Mouse (Mus musculus) lung, adult 2 months (tissue): ENCODE measurements around the gene Ppa2. TPM values are rescaled to one million over a fixed set of nuclear protein-coding genes. Genes with fewer than 3 reads are reported as not detected.

Source experiments
- DNase-seq: peaks from one replicate; pipeline ENCODE4 v3.0.0; 2022
- H3K4me1 ChIP-seq: fragments of 200-500 bp; 2 replicates; pipeline ENCODE4 v1.6.1; 2011; ENCODE audit warnings: low read length; ENCODE audit not compliant: control insufficient read depth, insufficient read depth
- H3K4me3 ChIP-seq: fragments of 200-500 bp; replicated peaks from 2 replicates; pipeline ENCODE3; 2011; ENCODE audit warnings: low read depth, mild to moderate bottlenecking, control low read depth, low read length; ENCODE audit errors: extremely low read depth
- CTCF ChIP-seq: fragments of 200-500 bp; IDR thresholded peaks from 2 replicates; pipeline ENCODE4 v1.5.1; 2011; ENCODE audit warnings: mild to moderate bottlenecking, low read length, control low read depth; ENCODE audit not compliant: insufficient read depth
- POLR2A ChIP-seq: fragments of 200-500 bp; IDR thresholded peaks from 2 replicates; pipeline ENCODE4 v1.6.1; 2011; ENCODE audit warnings: low read depth, mild to moderate bottlenecking, control low read depth, low read length, borderline replicate concordance; ENCODE audit errors: extremely low read depth
- WGBS: fragments of 180-500 bp; shearing (Covaris S2); methylation state at CpG from one replicate; pipeline ENCODE4 v1.1.7; 2018; 5-methylcytosine and 5-hydroxymethylcytosine counted together
- polyA plus RNA-seq: library from polyadenylated mRNA; depleted of rRNA; stranded (reverse); fragments of >200 nt; gene quantifications from 2 replicates; pipeline ENCODE4 v1.2.3, GENCODE M21; 2012

Gene Ppa2
- polyA plus RNA-seq, 1 experiment, result 34.6 TPM

DNA sequence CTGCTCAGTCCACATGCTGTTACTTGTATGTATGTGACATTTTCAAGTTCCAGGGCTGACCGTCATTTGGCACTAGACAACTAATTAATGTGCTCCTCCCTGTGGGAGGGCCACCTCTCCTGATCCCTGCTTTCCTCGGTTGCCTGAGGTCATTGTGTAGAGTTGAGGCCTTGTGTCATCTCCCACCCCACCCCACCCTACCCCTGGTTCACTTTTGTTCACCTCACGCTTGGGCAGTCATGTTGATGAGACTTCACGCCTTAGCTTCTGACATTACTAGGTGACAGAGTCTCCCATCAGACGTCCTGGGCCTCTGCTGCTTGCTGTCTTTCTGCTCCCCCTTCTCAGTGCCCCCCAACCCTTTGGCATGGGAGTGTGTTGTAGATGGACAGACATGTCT, 15.2 kb downstream of the Ppa2 start:
- Histone ChIP-seq H3K4me3 (no peak overlapping the region), H3K4me1 (no peaks in the 10 kb centered on the region)
- 76% methylated on average over 5 of the region's 5 CpGs for WGBS
- TF ChIP-seq CTCF, result no peak
- no peak for TF ChIP-seq POLR2A
- DNase-seq, result no peak

DNA sequence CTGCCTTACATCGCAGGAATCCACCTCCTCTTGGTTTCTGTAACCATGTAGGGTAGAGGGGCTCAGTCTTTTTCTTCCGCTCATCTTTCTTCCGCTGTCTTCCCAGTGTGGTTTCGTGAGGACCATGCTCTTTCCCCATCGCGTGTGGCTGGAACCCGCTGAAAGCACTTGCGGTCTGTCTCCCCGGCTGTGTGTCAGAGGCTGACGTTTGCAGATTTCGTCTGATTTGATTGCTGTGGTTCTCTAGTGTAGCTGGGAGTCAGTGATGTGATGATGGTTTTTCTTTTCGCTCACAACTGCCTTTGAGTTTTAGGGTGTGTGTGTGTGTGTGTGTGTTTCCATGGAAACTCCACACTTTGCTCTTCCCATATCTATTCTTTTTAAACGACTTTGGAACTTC, 18.6 kb downstream of the Ppa2 start:
- no peaks in the 10 kb centered on the region for H3K4me1 ChIP-seq
- no peak for TF ChIP-seq POLR2A
- no peak for TF ChIP-seq CTCF
- DNase-seq, result no peak
- 88% methylated on average over 13 of the region's 13 CpGs for WGBS
- H3K4me3 ChIP-seq, result no peak overlapping the region

DNA sequence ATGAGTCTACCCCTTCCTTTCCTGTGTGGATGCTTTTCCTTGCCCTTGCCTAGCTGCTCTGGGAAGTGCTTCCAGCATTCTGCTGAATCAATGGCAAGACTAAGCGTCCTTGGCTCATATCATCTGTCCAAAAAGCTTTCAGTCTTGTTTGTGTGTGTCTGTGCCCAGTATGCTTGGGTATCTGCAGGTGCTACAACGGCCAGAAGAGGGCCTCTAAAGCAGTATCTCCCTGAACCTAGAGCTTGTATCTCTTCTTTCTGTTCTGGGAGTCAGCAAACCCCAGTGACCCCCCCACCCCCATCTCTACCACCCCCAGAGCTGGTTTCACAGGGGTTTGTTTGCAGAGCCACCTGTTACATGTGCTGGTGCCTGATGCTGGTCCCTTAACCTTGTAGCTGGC, 19.5 kb downstream of the Ppa2 start:
- WGBS, result 81% methylated on average over 2 of the region's 2 CpGs
- no peak for DNase-seq
- H3K4me3 ChIP-seq, result no peak overlapping the region
- H3K4me1 ChIP-seq, result no peaks in the 10 kb centered on the region
- TF ChIP-seq POLR2A (no peak), CTCF (no peak)

DNA sequence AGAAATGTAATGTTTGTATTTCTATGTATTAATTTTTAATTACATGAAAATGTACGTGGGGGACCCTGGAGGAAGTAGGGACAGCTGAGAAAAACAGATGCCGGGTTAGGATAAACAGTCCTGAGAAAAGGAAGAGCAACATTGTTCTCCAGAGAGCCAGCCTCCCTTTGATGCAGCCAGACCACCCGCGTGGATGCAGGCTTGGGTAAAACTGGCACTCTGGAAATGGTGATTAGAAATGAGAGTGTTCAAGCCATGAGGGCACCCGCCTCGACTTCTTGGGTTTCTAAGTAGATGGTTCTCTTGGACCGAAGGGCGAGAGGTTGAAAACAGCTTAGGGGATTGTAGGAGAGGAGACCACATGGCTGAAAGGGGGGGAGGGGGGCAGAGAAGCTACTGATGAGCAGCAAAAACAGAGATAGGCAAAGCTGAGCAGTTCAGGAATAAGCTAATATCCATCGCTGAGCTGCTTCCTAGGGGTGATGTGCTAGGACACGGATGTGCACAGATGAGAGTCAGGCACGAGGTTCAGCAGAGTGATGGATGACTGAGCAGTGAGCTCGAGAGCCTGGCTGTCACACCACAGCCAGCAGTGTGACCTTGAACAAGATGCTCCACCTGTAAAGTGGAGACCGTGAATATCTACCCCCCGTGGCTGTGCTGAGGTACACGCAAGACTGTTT, 21.4 kb downstream of the Ppa2 start:
- no peak for DNase-seq
- no peaks in the 10 kb centered on the region for H3K4me1 ChIP-seq
- TF ChIP-seq POLR2A (no peak), CTCF (no peak)
- 50% methylated on average over 15 of the region's 15 CpGs for WGBS
- H3K4me3 ChIP-seq, result no peak overlapping the region

DNA sequence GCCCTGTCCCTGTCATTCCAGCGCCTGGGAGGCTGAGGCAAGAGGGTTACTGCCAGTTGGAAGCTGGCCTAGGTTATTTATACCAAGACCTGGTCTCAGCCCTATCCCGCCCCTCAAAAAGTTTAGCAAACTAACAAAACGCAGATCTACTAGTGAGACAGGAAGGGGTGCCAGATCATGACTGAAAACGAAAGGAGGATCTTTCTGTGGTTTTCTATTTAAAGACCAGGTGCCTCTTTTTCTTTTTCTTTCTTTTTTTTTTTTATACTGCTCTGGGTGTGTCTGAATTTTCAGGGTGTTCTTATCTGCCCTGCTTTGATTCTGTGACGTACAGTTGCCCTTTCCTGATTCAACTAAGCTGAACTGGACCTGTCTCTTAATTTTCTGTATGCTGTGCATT, 22.4 kb downstream of the Ppa2 start:
- no peak for DNase-seq
- H3K4me1 ChIP-seq, result no peaks in the 10 kb centered on the region
- 68% methylated on average over 5 of the region's 5 CpGs for WGBS
- TF ChIP-seq POLR2A, result no peak
- no peak for TF ChIP-seq CTCF
- no peak overlapping the region for H3K4me3 ChIP-seq

DNA sequence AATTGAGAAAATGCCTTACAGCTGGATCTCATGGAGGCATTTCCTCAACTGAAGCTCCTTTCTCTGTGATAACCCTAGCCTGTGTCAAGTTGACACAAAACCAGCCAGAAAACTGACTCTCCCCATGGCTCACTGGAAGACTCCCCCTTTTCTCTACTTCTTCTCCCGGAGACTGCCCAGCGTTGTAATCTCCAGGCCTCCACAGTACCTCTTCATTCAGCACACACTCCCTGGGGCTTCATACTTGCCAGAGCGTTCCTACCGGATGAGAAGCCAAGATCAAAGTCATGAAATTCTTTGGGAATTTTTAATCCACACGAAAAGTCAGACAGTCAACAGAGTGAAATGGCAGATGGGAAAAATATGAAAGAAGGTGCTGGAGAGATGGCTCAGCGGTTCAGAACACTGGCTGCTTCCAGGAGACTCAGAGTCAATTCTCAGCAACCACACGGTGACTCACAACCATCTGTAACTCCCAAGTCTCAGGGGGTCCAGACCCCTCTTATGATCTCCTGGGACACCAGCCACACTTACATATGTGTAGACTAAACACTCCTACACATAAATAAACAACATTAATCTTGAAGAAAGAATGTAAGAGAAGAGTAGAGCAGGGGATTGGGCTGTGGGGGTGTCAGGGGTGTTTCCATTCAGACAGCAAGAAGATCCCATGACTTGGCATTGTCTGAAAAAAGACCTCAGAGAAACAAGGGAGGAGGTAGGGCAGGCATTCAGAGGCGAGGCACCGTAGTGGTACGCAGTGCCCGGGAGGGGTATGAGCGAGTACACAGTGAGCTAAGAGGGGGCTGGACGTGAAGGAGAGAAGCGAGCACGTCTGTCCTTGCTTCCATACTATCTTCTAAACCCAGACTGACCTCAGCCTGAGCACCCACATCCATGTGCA, 23.6 kb downstream of the Ppa2 start:
- Histone ChIP-seq H3K4me3 (no peak overlapping the region), H3K4me1 (no peaks in the 10 kb centered on the region)
- no peak for TF ChIP-seq POLR2A
- TF ChIP-seq CTCF, result no peak
- no peak for DNase-seq
- 78% methylated on average over 15 of the region's 15 CpGs for WGBS

DNA sequence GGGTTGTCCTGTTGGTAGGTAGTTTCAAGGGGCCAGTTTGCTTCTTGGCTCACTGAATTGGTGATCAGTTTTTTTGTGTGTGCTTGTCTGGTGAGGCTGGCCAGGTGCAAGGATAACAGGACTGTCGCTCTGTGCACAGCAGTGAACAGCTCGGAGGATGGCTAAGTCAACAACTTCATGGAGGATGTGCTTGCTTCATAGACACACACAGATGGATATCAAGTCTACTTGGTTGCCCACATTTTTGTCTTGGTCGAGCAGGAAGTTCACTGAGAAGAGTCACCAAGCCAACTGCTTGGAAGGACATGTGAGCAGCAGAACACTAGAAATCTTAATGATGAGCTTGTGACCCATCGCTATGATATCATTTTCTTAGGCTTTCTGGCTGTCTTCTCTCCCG, 24.8 kb downstream of the Ppa2 start:
- Histone ChIP-seq H3K4me1 (no peaks in the 10 kb centered on the region), H3K4me3 (no peak overlapping the region)
- DNase-seq, result no peak
- WGBS, result 81% methylated on average over 5 of the region's 5 CpGs
- TF ChIP-seq POLR2A, result no peak
- TF ChIP-seq CTCF, result no peak

DNA sequence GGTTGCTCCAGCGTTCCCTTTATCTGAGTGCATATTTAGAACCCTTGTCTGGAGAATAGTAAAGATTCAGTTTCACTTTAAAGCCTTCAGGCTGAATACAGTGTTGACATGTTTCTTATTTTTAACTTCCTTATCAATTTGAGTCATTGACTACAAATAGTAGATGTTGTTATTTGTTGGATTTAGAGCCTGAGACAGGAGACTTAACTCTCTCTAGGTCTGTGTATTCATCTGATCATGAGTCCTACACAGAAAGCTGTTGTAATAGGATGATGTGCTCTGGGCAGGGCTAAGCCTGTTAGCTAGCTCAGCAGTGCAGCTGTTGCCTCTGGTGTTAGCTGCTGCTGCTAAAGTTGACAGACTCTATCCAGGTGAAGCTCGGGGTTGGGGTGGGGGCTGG, 25.3 kb downstream of the Ppa2 start:
- Histone ChIP-seq H3K4me3 (no peak overlapping the region), H3K4me1 (no peaks in the 10 kb centered on the region)
- DNase-seq, result no peak
- no peak for TF ChIP-seq CTCF
- TF ChIP-seq POLR2A, result no peak
- WGBS, result 83% methylated on average over 2 of the region's 2 CpGs

DNA sequence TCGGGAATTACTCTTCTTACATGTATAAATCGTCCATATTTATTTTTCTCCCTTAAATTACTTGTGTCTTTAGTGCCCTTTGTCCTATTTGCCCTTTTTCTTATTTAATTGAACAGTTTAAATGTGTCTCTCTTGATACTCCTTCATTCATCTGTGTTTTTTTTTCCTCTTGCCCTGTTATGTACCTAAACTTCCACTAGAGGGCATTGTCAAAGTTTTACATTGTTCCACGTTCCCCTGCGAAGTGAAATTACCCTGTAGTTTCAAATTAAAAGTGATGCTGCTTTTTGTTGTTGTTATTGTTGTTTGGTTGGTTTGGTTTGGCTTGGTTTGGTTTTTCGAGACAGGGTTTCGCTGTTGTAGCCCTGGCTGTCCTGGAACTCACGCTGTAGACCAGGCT, 26.5 kb downstream of the Ppa2 start:
- Histone ChIP-seq H3K4me1 (no peaks in the 10 kb centered on the region), H3K4me3 (no peak overlapping the region)
- DNase-seq, result no peak
- no peak for TF ChIP-seq CTCF
- TF ChIP-seq POLR2A, result no peak
- WGBS, result 73% methylated on average over 7 of the region's 7 CpGs
